Mouse (Mus musculus): ENCODE results near the gene Celf5. TPM values are rescaled to one million over a fixed set of nuclear protein-coding genes. Genes with fewer than 3 reads are reported as not detected.

The Celf5 gene
- total and polyA plus RNA-seq, 2 experiments from 2014 or later, result 0.07 TPM; not detected in 1

DNA sequence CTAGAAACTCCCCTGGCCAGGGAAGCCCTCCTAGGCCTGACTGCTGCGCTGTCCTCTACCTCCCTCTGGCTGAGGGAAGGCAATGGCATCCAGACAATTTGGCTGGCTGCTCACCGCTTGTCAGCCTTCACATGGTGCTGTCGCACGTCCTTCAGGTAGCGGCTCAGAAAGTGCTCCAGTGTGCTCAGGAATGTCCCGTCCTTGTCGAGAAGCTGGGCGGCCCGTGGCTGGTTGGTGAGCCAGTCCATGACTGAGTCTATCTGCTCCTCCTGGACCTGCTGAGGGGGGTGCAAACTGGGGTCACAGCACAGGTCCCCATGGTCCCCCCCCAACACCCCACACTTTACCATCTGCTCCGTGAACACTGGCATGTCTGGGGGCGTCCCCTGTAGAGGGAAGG is 5.6 kb upstream of the Celf5 start:
- Histone ChIP-seq H3K4me1 (ENCODE audit: control insufficient read depth, insufficient read depth) (peaks cover 11% of the 10 kb centered on the region), H3K27me3 (ENCODE audit: control insufficient read depth, insufficient read depth, low read length) (no peaks in the 10 kb centered on the region), H3K9me3 (replicated peaks; ENCODE audit: control insufficient read depth, low read length) (no peaks in the 10 kb centered on the region), H3K9ac (replicated peaks; ENCODE audit: low read depth, low read length) (no peak overlapping the region), H3K4me3 (ENCODE audit: low read depth, low read length) (no peak overlapping the region), H3K4me2 (ENCODE audit: low read depth, low read length) (no peak overlapping the region), H3K36me3 (replicated peaks; ENCODE audit: control insufficient read depth, insufficient read depth, low read length) (peaks cover 66% of the 10 kb centered on the region), H3K27ac (ENCODE audit: low read depth) (no peak overlapping the region)
- TF ChIP-seq EP300 (IDR thresholded peaks at IDR 0.05; ENCODE audit: low read depth) (no peak), CTCF (IDR thresholded peaks at IDR 0.05; ENCODE audit: low read depth) (peak; percentile 39)
- DNase-seq (ENCODE audit: low spot score), result no peak
- WGBS, result 38% methylated on average over 11 of the region's 11 CpGs
- peak; percentile 42; the same call in 1 of the 2 replicates for ATAC-seq (ENCODE audit: insufficient read depth, low read depth)

DNA sequence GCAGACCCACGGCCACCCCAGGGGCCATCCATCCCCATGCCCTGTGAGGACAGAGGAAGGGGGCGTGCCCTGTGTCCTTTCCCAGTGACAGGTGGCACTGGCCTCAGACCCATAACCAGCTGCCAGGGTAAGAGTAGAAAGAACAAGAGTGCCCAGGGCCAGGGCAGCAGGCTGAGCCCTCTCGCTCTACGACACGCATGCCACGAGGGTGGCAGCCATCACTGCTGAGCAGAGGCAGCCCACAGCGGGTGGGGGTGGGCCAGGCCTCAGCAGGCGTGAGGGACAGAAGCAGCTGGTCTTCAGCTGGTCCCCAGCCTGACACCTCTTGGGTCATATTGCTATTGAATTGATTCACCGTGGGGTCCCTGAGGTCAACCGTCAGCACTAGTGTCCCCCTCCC is 4.0 kb upstream of the Celf5 start:
- no peak for DNase-seq (ENCODE audit: low spot score)
- Histone ChIP-seq H3K9ac (replicated peaks; ENCODE audit: low read depth, low read length) (no peak overlapping the region), H3K36me3 (replicated peaks; ENCODE audit: control insufficient read depth, insufficient read depth, low read length) (peaks cover 51% of the 10 kb centered on the region), H3K4me3 (ENCODE audit: low read depth, low read length) (no peak overlapping the region), H3K27me3 (ENCODE audit: control insufficient read depth, insufficient read depth, low read length) (peaks cover 8% of the 10 kb centered on the region), H3K9me3 (replicated peaks; ENCODE audit: control insufficient read depth, low read length) (no peaks in the 10 kb centered on the region), H3K4me2 (ENCODE audit: low read depth, low read length) (no peak overlapping the region), H3K4me1 (ENCODE audit: control insufficient read depth, insufficient read depth) (peaks cover 11% of the 10 kb centered on the region), H3K27ac (ENCODE audit: low read depth) (no peak overlapping the region)
- WGBS, result 87% methylated on average over 10 of the region's 10 CpGs
- no peak for TF ChIP-seq EP300 (IDR thresholded peaks at IDR 0.05; ENCODE audit: low read depth)
- TF ChIP-seq CTCF (IDR thresholded peaks at IDR 0.05; ENCODE audit: low read depth), result no peak
- no peak for ATAC-seq (ENCODE audit: insufficient read depth, low read depth)

DNA sequence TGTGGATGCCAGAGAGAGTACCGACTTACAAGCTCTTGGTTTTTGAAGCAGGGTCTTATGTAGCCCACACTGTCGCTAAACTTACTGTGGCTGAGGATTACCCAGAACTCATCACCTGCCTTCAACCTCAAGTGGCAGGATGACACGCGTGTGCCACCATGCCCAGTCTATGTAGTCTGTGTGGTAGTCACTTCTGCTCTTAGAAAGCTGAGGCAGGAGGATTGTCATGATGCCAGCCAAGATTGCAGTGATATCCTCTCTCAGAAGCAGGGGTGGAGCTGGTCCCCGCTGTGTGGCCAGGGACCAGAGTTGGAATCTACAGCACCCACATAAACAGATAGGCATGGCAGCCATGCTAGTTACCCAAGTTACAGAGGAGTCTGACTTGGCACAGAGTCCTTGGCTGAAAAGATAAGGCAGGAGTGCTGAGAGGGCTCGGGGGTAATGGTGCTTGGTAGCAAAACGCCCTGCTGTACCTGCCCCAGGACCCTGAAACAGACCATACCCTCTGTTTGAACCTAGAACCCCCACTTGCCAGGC is 3.0 kb upstream of the Celf5 start:
- H3K9me3 ChIP-seq (replicated peaks; ENCODE audit: control insufficient read depth, low read length), result no peaks in the 10 kb centered on the region
- TF ChIP-seq CTCF (IDR thresholded peaks at IDR 0.05; ENCODE audit: low read depth), result no peak
- H3K27ac ChIP-seq (ENCODE audit: low read depth), result no peak overlapping the region
- H3K27me3 ChIP-seq (ENCODE audit: control insufficient read depth, insufficient read depth, low read length), result peaks cover 17% of the 10 kb centered on the region
- H3K4me2 ChIP-seq (ENCODE audit: low read depth, low read length), result no peak overlapping the region
- ATAC-seq (ENCODE audit: insufficient read depth, low read depth) (no peak), DNase-seq (ENCODE audit: low spot score) (no peak)
- H3K4me3 ChIP-seq (ENCODE audit: low read depth, low read length), result no peak overlapping the region
- 47% methylated on average over 7 of the region's 7 CpGs for WGBS
- peaks cover 11% of the 10 kb centered on the region for H3K4me1 ChIP-seq (ENCODE audit: control insufficient read depth, insufficient read depth)
- H3K9ac ChIP-seq (replicated peaks; ENCODE audit: low read depth, low read length), result no peak overlapping the region
- peaks cover 42% of the 10 kb centered on the region for H3K36me3 ChIP-seq (replicated peaks; ENCODE audit: control insufficient read depth, insufficient read depth, low read length)

DNA sequence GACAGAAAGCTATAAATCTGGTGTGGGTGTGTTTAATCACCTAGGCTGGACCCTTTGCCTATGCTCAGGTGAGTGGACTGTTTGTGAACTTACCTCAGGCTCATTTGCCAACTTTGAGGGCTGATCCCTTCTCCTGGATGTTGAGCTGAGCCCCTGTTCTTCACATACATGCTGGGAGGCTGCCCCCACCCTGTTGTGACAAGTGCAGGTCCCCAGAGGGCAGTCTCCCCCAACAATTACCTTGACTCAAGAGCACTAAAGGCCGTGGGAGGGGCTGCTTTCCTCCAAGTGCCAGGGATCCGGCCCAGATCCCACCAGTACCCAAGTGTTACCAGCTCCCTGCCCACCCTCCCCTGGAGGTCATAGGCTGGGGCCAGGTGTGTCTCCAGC is 2.5 kb upstream of the Celf5 start:
- no peak overlapping the region for H3K4me2 ChIP-seq (ENCODE audit: low read depth, low read length)
- H3K9ac ChIP-seq (replicated peaks; ENCODE audit: low read depth, low read length), result no peak overlapping the region
- no peak for TF ChIP-seq EP300 (IDR thresholded peaks at IDR 0.05; ENCODE audit: low read depth)
- no peak for TF ChIP-seq CTCF (IDR thresholded peaks at IDR 0.05; ENCODE audit: low read depth)
- H3K27ac ChIP-seq (ENCODE audit: low read depth), result no peak overlapping the region
- no peaks in the 10 kb centered on the region for H3K9me3 ChIP-seq (replicated peaks; ENCODE audit: control insufficient read depth, low read length)
- H3K36me3 ChIP-seq (replicated peaks; ENCODE audit: control insufficient read depth, insufficient read depth, low read length), result peaks cover 37% of the 10 kb centered on the region
- peaks cover 11% of the 10 kb centered on the region for H3K4me1 ChIP-seq (ENCODE audit: control insufficient read depth, insufficient read depth)
- 15% methylated on average over 2 of the region's 2 CpGs for WGBS
- H3K4me3 ChIP-seq (ENCODE audit: low read depth, low read length), result no peak overlapping the region
- H3K27me3 ChIP-seq (ENCODE audit: control insufficient read depth, insufficient read depth, low read length), result peaks cover 21% of the 10 kb centered on the region
- no peak for ATAC-seq (ENCODE audit: insufficient read depth, low read depth)
- no peak for DNase-seq (ENCODE audit: low spot score)

DNA sequence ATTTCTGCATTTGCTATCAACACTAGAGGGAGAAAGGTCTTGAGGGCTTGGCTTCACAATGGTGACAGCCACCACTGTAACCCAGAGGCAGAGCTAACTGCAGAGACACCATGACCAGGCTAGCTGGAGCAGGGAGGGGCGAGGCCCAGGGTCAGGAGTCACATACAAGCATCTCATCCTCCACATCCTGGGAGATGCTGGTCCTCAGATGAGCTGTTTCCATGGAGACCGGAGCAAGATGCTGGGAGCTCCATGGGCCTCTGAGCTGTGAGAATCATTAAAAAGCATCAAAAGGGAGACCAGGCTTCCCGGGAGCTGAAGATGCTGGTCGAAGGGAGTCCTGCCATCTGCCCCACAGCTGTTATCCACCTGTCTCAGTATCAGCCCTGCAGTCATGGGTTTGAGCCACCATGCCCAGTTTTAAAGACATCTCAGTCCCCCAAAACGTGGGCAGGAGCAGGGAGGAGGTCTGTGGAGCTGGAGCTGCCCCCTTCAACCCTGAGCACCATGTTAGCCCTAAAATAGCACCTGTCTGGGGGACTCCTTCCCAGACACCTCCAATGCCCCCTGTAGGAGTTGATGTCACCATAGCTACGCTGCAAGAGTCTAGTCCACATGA is 2.0 kb upstream of the Celf5 start:
- Histone ChIP-seq H3K4me1 (ENCODE audit: control insufficient read depth, insufficient read depth) (peaks cover 11% of the 10 kb centered on the region), H3K4me2 (ENCODE audit: low read depth, low read length) (no peak overlapping the region), H3K9me3 (replicated peaks; ENCODE audit: control insufficient read depth, low read length) (no peaks in the 10 kb centered on the region), H3K4me3 (ENCODE audit: low read depth, low read length) (no peak overlapping the region), H3K36me3 (replicated peaks; ENCODE audit: control insufficient read depth, insufficient read depth, low read length) (peaks cover 32% of the 10 kb centered on the region), H3K9ac (replicated peaks; ENCODE audit: low read depth, low read length) (no peak overlapping the region), H3K27me3 (ENCODE audit: control insufficient read depth, insufficient read depth, low read length) (peaks cover 24% of the 10 kb centered on the region), H3K27ac (ENCODE audit: low read depth) (no peak overlapping the region)
- TF ChIP-seq CTCF (IDR thresholded peaks at IDR 0.05; ENCODE audit: low read depth) (no peak), EP300 (IDR thresholded peaks at IDR 0.05; ENCODE audit: low read depth) (no peak)
- DNase-seq (ENCODE audit: low spot score) (no peak), ATAC-seq (ENCODE audit: insufficient read depth, low read depth) (no peak)
- WGBS, result 61% methylated on average over 6 of the region's 6 CpGs

DNA sequence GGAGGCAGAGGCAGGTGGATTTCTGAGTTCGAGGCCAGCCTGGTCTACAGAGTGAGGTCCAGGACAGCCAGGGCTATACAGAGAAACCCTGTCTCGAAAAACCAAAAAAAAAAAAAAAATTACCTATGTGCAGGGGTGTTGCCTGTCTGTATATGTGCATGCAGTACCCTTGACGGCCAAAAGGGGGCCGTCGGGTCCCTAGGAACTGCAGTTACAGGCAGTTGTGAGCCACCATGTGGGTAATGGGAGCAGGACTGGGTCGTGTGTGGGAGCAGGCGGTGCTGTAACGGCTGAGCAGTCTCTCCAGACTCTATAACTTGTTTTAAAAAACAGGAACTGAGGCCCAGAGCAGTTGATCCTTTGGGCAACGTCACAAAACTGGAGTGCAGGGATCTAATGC is 1.5 kb upstream of the Celf5 start:
- no peak overlapping the region for H3K27ac ChIP-seq (ENCODE audit: low read depth)
- H3K4me2 ChIP-seq (ENCODE audit: low read depth, low read length), result no peak overlapping the region
- no peaks in the 10 kb centered on the region for H3K9me3 ChIP-seq (replicated peaks; ENCODE audit: control insufficient read depth, low read length)
- 18% methylated on average over 9 of the region's 9 CpGs for WGBS
- peaks cover 11% of the 10 kb centered on the region for H3K4me1 ChIP-seq (ENCODE audit: control insufficient read depth, insufficient read depth)
- DNase-seq (ENCODE audit: low spot score) (no peak), ATAC-seq (ENCODE audit: insufficient read depth, low read depth) (no peak)
- H3K4me3 ChIP-seq (ENCODE audit: low read depth, low read length), result no peak overlapping the region
- peaks cover 27% of the 10 kb centered on the region for H3K36me3 ChIP-seq (replicated peaks; ENCODE audit: control insufficient read depth, insufficient read depth, low read length)
- TF ChIP-seq EP300 (IDR thresholded peaks at IDR 0.05; ENCODE audit: low read depth) (no peak), CTCF (IDR thresholded peaks at IDR 0.05; ENCODE audit: low read depth) (peak; percentile 38)
- peaks cover 24% of the 10 kb centered on the region for H3K27me3 ChIP-seq (ENCODE audit: control insufficient read depth, insufficient read depth, low read length)
- H3K9ac ChIP-seq (replicated peaks; ENCODE audit: low read depth, low read length), result no peak overlapping the region
